Mouse (Mus musculus) A20 (cell line): ENCODE results near the gene Pax7.

Experiments used
- DNase-seq: peaks from one replicate; pipeline ENCODE4 v3.0.0-alpha.2; 2011; ENCODE audit warnings: low read depth, low spot score

The Pax7 gene

DNA sequence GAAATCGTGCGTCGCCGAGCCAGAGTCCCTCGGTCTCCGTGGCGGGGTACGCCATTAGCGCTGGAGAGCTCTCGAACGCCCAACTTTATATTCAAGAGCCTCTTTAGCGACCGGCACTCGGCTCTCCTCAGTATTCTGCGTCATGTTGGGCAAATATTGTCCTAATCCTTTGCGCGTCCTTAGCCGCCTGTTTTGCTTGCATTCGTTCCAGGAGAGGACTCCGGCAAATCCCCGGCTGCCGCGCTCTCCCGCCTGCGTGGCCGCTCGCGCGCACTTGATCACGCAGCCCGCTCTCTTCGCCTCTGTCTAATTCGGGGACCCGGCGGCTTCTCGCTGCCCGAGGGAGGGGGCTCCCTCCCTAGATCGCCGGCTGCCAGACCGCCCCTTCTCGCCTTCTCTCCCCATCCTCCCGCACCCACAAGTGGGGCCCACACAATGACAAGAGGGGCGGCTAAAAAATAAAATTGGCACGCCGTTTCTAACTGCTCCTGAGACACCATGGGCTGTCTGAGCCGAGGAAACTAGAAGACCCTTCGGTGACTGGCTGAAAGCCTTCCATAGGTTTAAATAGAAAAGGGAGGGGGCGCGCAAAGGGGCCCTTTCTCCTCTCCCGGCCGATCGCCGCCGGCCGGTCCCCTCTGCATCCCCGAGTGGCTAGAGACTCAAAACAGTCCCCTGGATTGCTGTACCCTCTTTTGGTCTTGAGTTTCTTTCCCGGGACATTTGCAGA is 1.7 kb downstream of the Pax7 start:
- DNase-seq: no peak

DNA sequence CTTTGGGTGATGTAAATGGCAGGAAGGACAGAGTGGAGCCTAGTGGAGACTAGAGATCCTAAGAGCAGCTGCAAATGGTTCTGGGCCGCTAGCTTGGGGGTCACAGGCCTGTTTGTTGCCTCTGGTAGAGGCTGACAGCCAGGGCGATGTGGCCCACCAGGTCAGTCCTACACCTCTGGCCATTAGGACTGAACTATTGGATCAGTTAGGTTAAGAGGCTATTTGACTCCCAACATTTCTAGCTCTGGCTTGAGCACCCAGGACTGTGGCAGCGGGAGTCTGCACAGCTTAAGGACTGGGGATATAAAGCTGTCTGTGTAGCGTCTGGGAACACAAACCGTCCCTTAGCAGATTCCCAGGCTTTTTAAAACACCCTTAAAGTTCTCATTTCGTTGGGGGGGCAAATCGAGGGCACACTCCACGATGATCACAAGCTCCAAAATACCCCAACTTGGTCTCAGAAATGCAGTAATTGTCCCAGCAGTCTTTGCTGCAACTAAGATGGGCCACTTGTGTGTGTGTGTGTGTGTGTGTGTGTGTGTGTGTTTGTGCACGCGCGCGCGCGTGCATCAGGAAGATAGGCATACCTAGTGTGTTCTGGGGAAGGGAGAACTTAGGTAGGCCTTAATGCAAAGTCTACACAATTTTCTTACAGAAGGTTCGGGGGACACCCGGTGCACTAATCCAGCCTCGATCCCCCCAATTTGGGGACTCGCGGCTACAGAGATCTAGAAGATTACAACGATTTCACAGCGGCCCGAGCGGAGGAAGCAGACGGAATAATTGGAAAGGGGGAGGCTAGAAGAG is 2.5 kb downstream of the Pax7 start:
- DNase-seq: no peak

DNA sequence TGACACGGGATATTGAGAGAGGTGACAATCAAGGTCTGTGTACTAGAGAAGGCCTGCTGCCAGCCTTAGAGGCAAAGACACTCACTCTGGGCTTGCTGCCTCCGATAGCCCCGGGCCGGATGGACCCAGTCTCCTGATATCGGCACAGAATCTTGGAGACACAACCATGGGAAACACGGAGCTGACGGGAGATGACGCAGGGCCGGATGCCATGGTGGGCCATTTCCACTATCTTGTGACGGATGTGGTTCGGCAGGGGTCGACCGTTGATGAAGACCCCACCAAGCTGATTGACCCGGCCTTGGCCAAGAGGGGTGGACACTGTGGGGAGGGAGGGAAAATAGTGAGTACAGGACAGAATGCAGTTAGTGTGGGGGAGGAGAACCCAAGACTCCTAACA is 3.3 kb downstream of the Pax7 start:
- DNase-seq: no peak

DNA sequence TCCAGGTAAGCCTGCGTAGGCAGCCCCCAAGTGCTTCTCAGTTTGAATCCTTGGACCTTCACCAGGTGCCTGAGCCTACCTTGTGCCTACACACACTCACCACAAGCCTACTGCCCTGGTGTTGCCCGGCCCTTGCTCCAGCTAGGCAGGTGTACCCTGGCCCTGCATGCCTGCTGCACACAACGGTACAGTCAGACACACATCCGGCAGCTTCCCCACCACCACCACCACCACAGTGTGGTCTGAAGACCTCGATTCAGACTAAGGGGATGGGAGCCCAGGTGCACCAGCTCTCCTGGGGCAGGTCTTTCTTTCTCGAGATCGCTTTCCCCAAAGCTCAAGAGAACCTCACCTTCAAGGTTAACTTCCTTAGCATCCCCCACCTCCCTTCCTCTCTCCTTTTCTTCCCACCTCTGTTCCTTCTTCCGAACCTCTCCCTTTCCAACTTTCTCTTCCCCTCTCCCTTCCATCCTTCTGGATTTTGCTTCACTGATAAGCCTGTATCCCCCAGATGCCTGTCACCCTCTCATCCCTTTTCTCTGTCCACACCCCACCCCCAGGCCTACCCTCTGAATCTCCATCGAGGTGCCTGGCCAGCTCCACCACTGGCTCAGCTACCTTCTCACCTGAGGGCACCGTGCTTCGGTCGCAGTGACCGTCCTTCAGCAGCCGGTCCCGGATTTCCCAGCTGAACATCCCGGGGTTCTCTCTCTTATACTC is 4.3 kb downstream of the Pax7 start:
- DNase-seq: peak; percentile 21

DNA sequence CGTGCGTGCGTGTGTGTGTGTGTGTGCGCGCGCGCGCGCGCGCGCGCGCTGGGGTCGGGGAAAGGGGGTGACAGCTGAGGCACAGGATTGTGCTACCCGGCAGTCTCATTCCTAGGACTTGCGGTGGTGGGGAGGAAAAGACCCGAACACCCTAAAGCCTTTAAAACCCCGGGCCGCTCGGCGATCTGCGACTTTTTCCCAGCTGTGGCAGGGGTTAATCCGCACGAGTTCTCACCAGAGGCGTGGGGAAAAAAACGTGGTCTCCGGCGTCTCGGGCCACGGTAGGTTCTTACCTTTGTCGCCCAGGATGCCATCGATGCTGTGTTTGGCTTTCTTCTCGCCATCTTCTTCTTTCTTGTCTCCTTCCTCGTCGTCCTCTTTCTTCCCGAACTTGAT is 5.0 kb downstream of the Pax7 start:
- no peak for DNase-seq

DNA sequence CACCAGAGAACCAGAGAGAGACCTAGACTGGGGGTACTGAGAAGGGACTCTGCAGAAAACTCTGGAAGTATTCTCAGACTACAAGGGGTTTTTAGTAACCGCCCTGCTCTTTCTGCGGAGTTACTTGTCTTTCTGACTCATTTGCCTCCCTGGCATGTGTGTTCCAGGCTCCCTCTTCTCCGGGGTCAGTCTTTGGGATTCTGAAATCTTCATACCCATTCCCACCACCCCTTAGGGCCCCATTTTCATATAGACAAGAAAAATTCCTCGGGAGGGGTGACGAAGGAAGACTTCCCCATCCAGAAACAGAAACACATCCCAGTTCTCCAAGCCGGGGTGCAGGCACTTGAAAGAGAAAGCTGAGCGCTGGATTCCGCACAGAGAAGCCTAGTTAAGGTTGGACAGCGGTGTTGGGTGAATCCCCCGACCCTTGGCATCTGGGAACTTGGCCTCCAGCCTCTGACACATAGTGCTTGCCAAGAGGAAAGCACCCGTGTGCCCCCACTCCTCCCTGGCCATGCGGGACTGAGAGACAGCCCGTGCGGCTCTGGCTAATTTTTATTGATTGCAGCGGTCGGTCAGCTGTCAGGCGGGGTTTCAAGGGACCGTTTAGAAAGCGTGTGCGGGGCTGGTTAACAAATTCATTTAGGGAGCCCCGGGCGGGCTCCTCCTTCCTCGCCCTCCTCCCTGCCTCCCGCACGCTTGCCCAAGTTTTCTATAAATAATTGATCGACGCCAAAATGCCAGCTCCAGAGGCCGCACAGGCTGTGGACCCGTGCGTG is 5.6 kb downstream of the Pax7 start:
- no peak for DNase-seq

DNA sequence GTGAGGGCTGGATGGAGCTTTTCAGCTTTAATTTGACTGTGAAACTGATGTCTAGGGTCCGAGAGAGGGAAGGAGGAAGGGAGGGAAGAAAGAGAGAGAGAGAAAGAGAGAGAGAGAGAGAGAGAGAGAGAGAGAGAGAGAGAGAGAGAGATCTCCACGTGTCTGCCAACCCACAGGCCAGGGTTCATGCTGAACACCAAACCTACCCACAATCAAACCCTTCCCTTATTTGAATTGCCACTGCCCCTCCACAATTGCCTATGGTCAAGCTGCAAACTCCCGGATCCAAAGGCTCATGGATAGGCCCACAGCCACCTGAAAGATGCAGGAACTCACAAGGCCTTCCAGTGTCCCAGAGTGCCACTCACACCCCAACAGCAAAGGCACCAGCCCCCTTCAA is 7.1 kb downstream of the Pax7 start:
- DNase-seq: no peak

DNA sequence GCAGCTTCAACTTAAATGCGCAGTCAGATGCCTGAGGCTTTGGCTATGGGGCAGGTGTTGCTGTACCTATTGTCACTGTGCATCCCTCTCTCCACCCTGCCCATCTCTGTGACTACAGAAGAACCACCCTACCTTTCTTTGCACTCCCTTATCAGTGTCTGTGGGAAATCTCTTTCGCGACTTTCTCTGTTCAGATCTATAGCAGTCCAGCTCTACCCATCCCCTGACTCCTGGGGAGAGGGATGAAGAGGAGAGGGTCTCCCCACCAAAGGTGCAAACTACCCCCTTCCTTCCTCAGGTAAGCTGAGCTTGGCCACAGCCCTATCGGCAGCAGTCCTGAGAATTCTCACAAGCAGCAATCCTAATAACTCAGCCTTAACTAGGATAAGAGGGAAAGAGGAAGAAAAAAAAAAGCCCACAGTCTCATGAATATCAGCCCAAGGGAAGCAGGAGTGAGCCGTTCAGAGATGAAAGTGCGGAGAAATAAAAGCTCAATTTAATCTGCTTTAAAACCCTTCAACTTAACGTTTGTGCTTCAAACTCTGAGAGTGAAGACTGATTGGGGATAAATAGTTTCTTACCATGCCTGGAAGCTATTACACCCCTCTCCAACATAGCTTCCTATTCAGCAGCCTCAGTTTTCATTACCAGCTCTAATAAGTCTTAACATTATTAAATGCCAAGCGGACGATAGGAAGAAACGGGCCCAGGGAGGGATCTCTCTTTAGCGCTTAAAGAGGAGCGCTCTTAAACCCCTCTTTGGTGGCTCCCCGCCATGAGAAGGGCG is 7.8 kb downstream of the Pax7 start:
- DNase-seq: no peak

DNA sequence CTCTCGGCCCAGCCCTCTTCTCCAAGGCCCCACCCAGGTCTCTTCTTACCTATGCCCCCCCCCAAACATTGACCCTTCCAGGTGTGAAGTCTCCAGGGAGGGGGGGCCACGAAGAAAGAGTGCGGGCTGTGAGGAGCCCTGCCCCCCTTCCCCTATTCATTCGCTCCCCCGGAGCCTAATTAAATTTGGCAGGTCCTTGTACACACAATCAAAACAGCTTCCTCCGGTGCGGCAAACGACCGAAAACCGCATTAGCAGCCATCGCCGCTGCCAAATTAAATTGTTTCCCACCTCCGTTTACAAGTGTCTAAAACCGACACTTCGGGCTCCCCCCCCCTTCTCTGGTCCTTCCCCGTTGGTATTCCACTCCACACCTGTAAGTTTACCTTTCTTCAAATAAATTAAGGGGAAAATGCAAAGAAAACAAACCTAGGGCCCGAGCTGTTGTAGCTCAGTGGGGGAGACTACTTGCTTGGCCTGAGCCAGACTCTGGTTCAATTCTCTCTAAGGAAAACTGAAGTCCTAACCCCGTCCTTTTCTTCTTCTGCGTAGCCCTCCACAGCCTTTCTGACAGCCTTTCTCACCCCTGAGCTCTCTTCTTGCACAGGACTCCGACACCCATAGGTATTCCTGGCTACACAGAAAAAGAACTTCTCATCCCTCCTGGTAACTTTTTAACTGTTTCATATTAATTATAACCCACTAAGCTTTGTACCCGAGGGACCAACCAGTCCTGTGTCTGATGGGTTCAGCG is 8.6 kb downstream of the Pax7 start:
- no peak for DNase-seq

DNA sequence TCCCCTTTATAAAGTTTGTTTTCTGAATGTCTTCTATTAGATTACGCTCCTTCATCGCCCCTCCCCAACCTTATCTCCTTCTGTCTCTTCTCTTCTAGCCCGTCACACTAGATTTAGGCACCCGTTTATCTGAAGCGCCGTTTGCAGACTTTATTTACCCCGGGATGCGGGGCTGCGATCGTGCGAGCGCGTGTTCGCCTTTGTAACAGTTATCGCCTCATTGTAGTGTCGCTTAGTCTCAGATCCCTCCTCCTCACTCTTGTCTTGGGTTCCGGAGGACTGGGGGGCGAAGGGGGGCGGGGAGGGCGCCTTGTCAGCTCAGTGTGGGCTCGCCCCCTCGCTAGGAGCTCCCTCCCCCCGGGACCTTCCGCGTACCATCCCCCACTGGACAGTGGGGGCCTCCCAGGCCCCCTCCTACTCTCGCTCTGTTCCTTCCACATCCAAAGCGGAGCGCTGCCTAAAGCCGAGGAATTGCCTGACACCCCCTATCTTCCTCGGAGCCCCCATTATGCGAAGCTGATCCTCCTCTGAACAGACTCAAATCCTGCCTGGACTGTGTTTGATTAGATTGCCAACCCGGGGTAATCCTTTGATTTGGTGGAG is 9.4 kb downstream of the Pax7 start:
- DNase-seq: no peak

DNA sequence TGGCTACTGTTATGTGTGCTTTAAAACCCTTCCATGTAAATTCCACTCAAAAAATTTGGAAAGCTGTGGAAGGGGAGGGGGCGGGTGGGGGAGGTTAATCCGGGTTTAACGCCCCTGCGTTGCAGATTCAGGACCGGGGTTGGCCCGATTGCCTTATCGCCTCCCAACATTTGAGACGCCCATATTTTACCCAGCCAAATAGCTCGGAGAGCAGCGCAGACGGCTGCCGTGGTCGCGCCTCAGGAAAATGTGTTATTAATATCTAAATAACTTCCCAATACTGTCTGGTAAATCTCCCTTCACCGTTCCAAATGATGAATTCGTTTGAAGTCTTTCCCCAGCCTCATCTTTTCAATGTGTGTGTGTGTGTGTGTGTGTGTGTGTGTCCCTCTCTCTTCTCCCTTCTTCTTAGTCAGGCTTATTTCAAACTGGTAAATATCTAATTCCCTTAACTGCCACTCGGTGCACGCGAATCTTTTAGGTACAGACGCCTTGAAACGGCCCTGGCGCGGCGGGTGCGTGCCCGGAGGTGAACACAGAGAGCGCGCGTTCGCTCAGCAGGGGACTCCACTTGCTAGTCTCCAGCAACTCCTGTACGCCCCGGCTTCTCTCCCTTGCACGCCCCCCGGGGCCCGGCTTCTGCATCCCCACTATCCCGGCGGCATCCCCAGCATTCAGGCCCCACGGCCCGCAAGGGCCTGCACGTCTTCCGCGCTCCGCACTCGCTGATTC is 10.0 kb downstream of the Pax7 start:
- no peak for DNase-seq

DNA sequence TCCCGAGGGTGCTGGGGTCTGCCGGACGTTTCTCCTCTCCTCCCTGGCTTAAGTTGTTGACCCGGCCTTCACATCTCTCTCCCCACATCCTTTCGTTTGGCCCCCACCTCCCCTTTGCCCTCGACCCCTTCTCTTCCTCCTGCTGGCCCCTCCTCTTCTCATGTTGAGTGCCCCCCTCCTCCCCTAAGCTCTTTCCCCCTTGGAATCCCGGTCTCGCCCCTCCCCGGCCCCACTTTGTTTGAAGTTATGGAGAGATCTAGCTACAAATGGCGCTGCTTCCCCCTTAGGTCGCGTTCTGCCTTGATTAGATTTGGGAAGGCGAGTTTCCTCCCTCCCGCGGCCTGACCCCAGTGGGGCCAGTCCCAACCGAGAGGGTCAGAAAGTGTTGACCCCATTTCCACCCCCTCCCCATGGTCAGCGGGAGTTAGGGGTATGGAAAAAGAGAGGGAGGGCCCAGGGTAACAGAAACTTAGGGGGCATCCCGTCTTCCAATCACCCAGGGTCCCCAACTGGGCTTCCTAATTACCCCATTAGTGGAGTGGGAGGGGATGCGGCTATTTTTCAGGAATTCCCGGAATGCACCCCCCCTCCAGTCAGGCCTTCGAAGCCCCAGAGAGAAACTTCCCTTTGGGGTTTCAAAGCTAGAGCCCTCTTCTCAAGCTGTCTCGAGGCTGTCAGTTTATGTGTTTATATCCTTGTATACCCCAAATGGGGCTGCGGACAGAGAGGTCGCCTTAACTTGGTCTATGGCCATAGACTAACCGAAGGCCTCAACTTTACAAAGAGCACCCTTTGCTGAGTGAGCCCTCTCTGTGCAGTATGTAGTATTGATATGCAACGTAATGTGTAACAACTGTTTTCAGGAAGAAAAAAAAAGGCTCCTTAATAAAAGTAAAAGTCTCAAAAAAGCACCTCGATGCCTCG is 10.9 kb downstream of the Pax7 start:
- no peak for DNase-seq

DNA sequence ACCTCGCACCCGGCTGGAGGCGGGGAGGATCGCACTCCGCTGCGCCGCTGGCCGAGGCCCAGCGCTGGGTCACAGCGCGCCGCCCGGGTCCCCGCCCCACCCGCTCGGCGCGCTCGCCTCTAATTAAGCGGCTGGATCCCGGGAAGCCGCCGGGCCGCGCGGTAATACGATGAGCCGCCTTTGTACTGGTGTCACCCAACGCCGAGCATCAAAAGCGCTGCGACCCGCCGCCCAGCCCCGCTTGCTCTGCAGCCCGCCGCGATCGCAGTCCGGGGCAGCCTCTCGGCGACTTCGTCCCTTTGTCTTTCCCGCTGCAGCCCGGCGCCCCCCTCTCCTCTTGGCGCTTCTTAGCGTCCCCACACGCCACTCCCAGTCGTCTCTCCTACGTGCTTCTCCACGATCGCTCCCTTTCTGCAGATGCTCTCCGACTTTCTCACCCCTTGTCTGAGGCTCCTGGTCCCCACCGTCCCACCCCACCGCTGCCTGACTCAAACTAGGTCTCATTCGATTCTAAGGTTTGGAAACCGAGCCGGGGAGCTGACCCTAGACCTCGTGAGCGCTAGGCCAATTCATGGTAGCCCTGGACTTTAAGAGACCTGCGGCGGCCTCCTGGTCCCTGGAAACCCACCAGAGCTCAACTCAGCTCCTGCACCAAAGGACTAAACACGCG is 11.7 kb downstream of the Pax7 start:
- no peak for DNase-seq

DNA sequence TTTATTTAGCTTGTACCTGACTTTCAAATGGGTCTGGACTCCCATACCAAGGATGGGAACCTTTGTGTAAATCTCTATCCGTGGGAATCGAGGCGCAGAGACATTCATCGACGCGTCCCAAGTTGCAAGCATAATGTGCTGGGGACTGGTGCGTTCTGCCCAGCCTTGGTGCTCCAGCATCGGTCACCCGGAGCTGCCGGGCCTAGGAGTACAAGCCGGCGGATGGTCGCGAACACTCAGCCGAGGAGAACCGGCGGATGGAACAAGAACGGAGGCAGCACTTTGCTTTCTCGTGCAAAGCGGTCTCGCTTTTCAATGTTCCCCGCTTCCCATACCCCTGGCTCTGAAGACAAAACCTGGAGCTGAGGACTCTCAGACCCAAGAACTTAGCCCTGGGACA is 12.3 kb downstream of the Pax7 start:
- no peak for DNase-seq

DNA sequence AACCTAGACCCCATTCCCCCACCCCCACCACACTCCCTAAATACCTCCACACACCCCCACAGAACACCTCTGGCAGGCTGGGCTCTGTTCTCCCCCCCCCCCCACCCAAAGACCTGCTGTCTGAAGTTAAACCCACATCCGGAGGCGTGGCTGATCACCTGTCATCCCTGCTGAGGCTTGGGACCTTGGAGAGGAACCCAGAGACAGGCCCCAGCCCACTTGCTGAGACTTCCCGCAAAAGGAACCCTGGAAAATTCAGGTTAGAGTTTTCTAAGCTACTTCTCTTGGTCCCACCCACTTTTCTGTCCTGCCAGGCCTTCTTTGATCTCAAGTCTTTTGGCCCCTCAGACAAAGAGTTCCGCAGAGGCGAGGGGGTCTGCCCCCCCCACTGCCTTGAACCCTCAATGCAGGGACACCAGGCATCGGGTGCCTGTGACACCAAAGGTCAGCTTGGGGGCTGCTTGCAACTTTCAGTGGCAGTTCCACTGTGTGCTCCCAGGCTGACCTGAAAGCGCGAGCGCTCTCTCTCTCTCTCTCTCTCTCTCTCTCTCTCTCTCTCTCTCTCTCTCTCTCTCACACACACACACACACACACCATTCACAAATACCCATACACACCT is 13.8 kb downstream of the Pax7 start:
- DNase-seq: no peak

DNA sequence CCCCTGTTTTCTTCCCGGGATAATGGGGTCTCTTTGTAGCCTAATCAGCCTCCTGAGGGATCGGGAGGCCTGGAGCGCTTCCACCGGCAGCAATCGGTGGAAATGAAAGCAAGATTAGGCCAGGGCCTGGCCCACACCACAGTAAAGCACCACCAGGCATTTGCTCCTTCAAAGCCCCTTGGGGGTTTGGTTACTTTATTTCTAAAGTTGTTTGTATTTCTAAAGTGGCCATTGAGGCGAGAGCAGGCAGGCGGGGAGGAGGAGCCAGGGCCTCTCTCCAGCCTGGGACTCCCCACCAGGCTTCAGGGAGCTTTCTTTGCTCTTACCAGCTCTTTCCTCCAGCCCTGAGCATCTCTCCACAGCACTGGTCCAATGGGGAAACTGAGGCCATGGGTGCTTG is 15.2 kb downstream of the Pax7 start:
- DNase-seq: peak; percentile 65

DNA sequence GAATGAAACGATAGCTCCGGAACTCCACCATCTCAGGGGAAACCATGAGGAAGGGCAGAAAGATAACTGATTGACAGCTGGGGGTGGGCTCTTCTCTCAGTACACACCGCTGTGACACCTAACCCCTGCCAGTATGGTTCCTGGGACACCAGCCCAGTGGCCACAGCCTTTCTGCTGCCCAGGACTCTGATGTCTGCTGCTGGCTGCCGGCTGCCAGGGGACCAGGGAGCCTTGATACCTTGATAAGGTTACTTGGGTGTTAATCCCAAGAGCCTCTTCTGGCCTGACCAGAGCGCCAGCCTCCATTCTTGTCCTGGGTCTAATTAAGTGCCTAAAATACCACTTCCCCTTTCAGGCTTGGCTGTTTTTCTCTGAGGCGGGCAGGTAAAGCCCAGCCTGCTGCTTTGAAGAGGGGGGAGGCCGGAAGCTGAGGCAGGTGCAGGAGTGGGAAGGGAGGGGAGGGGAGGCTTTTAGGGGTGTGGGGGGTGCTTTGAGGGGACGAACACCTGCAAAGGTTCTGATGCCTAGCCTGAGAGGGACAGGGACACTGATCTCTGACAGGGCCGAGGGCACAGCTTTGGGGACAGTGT is 19.9 kb downstream of the Pax7 start:
- peak; percentile 97 for DNase-seq
